Mouse (Mus musculus) embryonic facial prominence, embryonic 12.5 days (tissue): ENCODE measurements around the gene Sept4. TPM values are rescaled to one million over a fixed set of nuclear protein-coding genes. Genes with fewer than 3 reads are reported as not detected.

Experiments used
- ATAC-seq: fragments of 200-750 bp; cut with Nextera tagmentation; 2 replicates; pipeline ENCODE4 v1.8.0; 2017; ENCODE audit not compliant: insufficient number of reproducible peaks, insufficient read depth, low FRiP score, low TSS enrichment
- H3K27ac ChIP-seq: fragments of 300-500 bp; sonication (generic); 2 replicates; pipeline ENCODE4 v1.5.1; 2016; ENCODE audit warnings: mild to moderate bottlenecking
- H3K27me3 ChIP-seq: fragments of 300-500 bp; sonication (generic); 2 replicates; pipeline ENCODE4 v1.6.1; 2016; ENCODE audit warnings: mild to moderate bottlenecking, moderate library complexity
- H3K36me3 ChIP-seq: fragments of 300-500 bp; sonication (generic); 2 replicates; pipeline ENCODE4 v1.6.1; 2016; ENCODE audit warnings: mild to moderate bottlenecking
- H3K4me1 ChIP-seq: fragments of 300-500 bp; sonication (generic); 2 replicates; pipeline ENCODE4 v1.6.1; 2016
- H3K4me2 ChIP-seq: fragments of 300-500 bp; sonication (generic); replicated peaks from 2 replicates; pipeline ENCODE4 v1.6.1; 2016; ENCODE audit warnings: mild to moderate bottlenecking, moderate library complexity
- H3K4me3 ChIP-seq: fragments of 300-500 bp; sonication (generic); 2 replicates; pipeline ENCODE4 v1.5.1; 2016; ENCODE audit warnings: mild to moderate bottlenecking
- H3K9ac ChIP-seq: fragments of 300-500 bp; sonication (generic); 2 replicates; pipeline ENCODE4 v1.6.1; 2016; ENCODE audit warnings: mild to moderate bottlenecking, moderate library complexity
- H3K9me3 ChIP-seq: fragments of 300-500 bp; sonication (generic); 2 replicates; pipeline ENCODE4 v1.6.1; 2016; ENCODE audit warnings: mild to moderate bottlenecking, moderate library complexity
- WGBS: fragments of 180-500 bp; shearing (Covaris S2); methylation state at CpG from one replicate; pipeline ENCODE4 v1.1.7; 2016; 5-methylcytosine and 5-hydroxymethylcytosine counted together
- polyA plus RNA-seq: library from polyadenylated mRNA; unstranded; fragments of >200 nt; fragmentation: Nextera tagmentation; extraction: Ambion mirVana; gene quantifications from 2 replicates; pipeline ENCODE4 v1.2.1, GENCODE M21; 2016

Gene Sept4
- 13.3 TPM in 2 replicates for polyA plus RNA-seq

DNA sequence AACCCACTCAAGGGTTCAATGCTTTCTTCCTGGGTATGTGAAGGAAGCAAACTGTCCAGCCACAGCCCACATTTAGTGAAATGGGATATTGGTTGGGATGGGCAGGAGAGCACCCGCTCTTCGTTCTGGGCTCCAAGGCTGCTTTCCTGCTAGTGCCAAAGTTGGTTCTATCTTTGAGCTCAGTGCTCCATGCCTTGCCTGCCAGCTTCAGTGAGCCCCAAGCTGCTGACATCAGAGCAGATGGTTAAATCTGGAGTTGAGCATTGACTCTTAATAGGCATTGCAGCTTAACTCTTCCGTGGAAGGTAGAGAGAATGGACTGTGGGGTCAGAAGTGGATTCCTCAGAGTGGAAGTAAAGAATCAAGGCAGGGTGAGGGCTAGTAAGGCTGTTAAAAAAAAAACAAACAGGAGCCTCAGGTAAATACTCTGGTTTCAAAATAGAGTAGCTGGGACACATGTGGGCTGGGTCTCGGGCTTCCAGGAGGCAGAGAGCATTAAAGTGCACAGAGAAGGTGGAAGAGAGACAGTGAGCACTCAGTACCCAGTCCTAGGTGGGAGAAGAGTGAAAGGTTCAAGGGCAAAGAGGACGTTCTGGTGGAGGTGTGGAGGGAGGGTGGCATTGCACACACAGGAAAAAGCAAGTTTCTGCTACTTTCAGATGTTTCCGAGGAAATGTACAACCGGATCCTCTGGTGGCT, at the start of gene Sept4:
Sept4 (plus strand) TSS at position 649 of the 699 bp plus-strand sequence.
- H3K36me3 ChIP-seq: no peaks in the 10 kb centered on the region
- no peaks in the 10 kb centered on the region for H3K9me3 ChIP-seq
- no peak within 1 kb of the TSS for H3K27ac ChIP-seq
- WGBS: 80% methylated on average over 7 of the region's 7 CpGs
- H3K4me3 ChIP-seq: no peak within 1 kb of the TSS
- H3K4me2 ChIP-seq: no peak within 1 kb of the TSS
- no peak within 1 kb of the TSS for H3K9ac ChIP-seq
- no peaks in the 10 kb centered on the region for H3K27me3 ChIP-seq
- no peaks in the 10 kb centered on the region for H3K4me1 ChIP-seq
- ATAC-seq: no peak

DNA sequence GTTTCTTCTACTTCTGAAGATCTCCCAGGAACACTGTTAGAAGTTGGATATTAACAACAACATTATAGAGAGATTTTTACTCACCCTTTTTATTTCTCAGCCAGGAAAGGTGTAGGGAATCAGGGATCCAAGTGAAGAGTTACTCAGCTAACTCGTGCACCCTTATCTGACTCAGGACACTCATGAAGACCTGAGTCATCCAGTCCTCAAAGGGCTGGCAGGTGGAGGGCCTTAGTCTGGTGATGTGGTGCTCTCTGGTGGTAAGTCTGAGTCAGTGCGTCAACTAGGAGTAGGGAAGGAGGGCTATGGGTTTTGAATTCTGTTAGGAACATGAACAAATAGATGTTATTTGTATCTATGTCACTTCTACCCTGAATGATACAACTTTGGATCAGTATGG, 49.4 kb upstream of the Sept4 start:
- no peak overlapping the region for H3K9ac ChIP-seq
- no peaks in the 10 kb centered on the region for H3K4me1 ChIP-seq
- H3K27ac ChIP-seq: no peak overlapping the region
- no peaks in the 10 kb centered on the region for H3K36me3 ChIP-seq
- ATAC-seq: no peak
- H3K27me3 ChIP-seq: no peaks in the 10 kb centered on the region
- no peaks in the 10 kb centered on the region for H3K9me3 ChIP-seq
- WGBS: 11% methylated on average over 2 of the region's 2 CpGs
- H3K4me2 ChIP-seq: no peak overlapping the region
- H3K4me3 ChIP-seq: no peak overlapping the region

DNA sequence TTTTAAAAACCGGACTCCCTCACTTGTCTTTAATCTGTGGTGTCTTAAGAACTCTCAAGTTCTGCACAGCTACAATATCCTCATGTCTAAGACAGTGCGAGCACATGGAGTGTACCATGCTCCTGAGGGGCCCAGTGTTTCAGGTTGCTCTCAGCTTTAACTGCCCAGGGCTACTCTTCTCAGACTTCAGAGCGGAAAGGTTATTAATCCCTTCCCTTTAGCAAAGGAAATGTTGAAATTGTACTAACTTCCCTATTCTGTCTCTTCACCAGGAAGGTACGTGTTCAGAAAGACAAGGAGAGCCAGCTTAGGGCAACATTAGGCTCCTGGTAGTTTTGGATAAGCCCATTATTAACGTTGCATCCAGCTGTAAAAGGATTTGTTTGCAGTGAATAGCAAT, 45.2 kb upstream of the Sept4 start:
- Histone ChIP-seq H3K9me3 (no peaks in the 10 kb centered on the region), H3K27me3 (no peaks in the 10 kb centered on the region), H3K4me2 (no peak overlapping the region), H3K4me3 (no peak overlapping the region), H3K9ac (no peak overlapping the region), H3K27ac (no peak overlapping the region), H3K36me3 (no peaks in the 10 kb centered on the region), H3K4me1 (no peaks in the 10 kb centered on the region)
- no peak for ATAC-seq
- 62% methylated on average over 5 of the region's 5 CpGs for WGBS

DNA sequence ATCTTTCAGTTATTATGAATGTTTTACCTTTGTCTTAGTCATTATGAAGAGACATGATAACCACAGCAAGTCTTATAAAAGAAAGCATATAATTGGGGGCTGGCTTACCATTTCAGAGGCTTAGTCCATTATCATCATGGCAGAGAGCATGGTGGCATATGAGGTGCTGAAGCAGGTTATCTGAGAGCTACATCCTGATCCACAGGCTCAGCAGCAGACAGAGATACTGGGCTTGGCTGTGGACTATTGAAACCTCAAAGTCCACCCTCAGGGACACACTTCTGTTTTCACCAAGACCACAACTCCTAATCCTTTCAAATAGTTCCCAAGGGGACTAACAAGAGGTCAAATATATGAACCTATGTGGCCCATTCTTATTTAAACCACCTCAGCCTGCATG, 44.7 kb upstream of the Sept4 start:
- Histone ChIP-seq H3K9me3 (no peaks in the 10 kb centered on the region), H3K27ac (no peak overlapping the region), H3K9ac (no peak overlapping the region), H3K4me3 (no peak overlapping the region), H3K4me1 (no peaks in the 10 kb centered on the region), H3K36me3 (no peaks in the 10 kb centered on the region), H3K4me2 (no peak overlapping the region), H3K27me3 (no peaks in the 10 kb centered on the region)
- no peak for ATAC-seq

DNA sequence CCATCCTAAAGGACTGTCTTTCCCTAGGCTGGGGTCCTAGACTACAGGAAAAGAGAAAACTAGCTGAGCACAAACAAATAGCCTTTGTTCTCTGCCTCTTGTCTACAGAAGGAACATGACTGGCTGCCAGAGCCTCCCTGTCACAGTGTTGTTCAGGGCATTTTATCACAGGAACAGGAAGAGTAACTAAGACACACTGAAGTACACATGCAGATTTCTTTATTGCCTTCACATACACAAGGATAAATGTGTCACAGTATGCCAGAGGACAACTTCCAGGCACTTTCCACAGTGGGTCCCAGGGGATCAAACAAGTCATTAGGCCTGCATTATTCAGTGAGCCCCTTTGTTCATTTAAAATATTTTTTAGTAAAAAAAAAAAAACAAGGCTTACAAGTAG, 43.9 kb upstream of the Sept4 start:
- Histone ChIP-seq H3K9ac (no peak overlapping the region), H3K9me3 (no peaks in the 10 kb centered on the region), H3K4me1 (no peaks in the 10 kb centered on the region), H3K27me3 (no peaks in the 10 kb centered on the region), H3K27ac (no peak overlapping the region), H3K4me3 (no peak overlapping the region), H3K4me2 (no peak overlapping the region), H3K36me3 (no peaks in the 10 kb centered on the region)
- ATAC-seq: no peak

DNA sequence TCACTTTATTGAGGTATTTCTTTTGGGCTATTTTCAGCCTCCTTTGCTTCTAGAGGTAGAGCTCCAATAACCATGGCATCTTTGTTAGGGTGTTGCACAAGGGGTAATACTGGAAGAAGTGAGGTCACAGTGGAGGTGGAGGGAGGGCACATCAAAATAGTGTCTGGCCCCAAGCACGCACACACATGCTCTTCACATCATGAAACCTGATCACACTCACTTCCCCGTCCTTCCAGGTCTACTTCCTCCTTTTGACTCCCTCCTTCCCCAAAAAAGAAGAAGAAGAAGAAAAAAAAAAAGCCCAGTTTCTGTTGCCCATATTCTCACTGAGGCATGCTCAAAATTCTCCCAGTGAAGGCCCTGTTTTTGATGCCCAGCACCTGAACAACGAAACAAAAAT, 41.3 kb upstream of the Sept4 start:
- H3K27ac ChIP-seq: no peak overlapping the region
- no peak overlapping the region for H3K9ac ChIP-seq
- no peaks in the 10 kb centered on the region for H3K4me1 ChIP-seq
- H3K36me3 ChIP-seq: no peaks in the 10 kb centered on the region
- no peak overlapping the region for H3K4me3 ChIP-seq
- no peak for ATAC-seq
- WGBS: 56% methylated on average over 3 of the region's 3 CpGs
- no peaks in the 10 kb centered on the region for H3K27me3 ChIP-seq
- H3K9me3 ChIP-seq: no peaks in the 10 kb centered on the region
- H3K4me2 ChIP-seq: no peak overlapping the region

DNA sequence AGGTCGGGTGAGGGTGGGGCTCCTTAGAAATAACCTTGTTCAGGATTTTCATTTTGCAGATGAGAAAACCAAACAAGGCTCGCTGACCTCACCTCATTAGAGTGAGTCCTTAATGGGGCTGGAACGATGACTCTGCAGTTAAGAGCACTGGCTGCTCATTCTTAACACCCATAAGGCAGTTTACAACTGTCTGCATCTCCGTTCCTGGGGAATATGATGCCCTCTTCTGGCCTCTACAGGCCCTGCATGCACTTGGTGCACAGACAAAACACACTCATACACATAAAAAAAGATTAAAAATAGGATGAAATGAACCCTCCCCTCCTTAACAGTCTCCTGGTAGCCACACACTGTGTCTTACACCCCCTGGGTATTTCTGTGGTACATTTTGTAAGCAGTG, 40.7 kb upstream of the Sept4 start:
- Histone ChIP-seq H3K4me1 (no peaks in the 10 kb centered on the region), H3K9ac (no peak overlapping the region), H3K27ac (no peak overlapping the region), H3K9me3 (no peaks in the 10 kb centered on the region), H3K4me3 (no peak overlapping the region), H3K4me2 (no peak overlapping the region), H3K27me3 (no peaks in the 10 kb centered on the region), H3K36me3 (no peaks in the 10 kb centered on the region)
- no peak for ATAC-seq
- WGBS: 54% methylated on average over 4 of the region's 4 CpGs

DNA sequence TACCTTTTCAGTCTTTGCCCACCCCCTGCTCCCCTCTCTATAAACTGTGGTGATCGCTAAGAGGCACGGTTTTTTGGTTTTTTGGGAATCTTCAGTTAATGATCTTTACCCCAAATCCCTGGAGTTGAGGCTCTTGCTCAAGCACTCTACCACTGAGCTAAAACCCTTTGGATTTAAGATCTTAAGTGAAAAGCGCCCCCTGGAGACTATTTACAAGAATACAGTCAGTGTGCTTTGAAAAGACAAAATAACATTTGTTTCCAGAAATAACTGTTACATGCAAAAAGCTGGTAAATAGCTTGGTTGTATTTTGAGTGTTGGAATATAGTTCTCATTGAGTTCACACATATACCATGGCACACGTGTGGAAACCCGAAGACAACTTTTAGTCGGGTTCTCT, 37.0 kb upstream of the Sept4 start:
- no peak for ATAC-seq
- Histone ChIP-seq H3K27ac (no peak overlapping the region), H3K4me2 (no peak overlapping the region), H3K27me3 (no peaks in the 10 kb centered on the region), H3K9ac (no peak overlapping the region), H3K36me3 (no peaks in the 10 kb centered on the region), H3K4me3 (no peak overlapping the region), H3K4me1 (no peaks in the 10 kb centered on the region), H3K9me3 (no peaks in the 10 kb centered on the region)
- WGBS: 52% methylated on average over 6 of the region's 6 CpGs

DNA sequence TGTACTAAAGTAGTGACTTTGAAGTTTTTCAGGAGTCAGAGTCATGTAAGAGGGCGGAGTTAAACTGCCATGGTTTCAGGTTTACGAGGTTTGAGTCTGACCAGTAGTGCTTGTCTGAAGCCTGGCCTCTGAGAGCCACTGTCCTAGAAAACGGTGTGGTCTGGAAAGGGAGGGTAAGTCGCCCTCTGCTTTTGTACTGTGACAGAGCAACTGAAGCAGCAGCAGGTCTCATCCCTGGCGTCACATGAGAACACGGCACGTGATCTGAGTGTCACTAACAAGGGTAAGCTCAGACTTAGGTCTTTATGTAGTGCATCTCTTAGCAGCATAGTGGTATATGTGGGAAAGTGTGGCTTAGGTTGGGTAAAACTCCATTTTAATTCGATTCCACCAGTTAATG, 26.4 kb upstream of the Sept4 start:
- no peaks in the 10 kb centered on the region for H3K36me3 ChIP-seq
- no peaks in the 10 kb centered on the region for H3K9me3 ChIP-seq
- no peak for ATAC-seq
- 40% methylated on average over 8 of the region's 8 CpGs for WGBS
- H3K27ac ChIP-seq: no peak overlapping the region
- H3K27me3 ChIP-seq: no peaks in the 10 kb centered on the region
- H3K4me3 ChIP-seq: no peak overlapping the region
- no peak overlapping the region for H3K9ac ChIP-seq
- H3K4me2 ChIP-seq: no peak overlapping the region
- H3K4me1 ChIP-seq: no peaks in the 10 kb centered on the region

DNA sequence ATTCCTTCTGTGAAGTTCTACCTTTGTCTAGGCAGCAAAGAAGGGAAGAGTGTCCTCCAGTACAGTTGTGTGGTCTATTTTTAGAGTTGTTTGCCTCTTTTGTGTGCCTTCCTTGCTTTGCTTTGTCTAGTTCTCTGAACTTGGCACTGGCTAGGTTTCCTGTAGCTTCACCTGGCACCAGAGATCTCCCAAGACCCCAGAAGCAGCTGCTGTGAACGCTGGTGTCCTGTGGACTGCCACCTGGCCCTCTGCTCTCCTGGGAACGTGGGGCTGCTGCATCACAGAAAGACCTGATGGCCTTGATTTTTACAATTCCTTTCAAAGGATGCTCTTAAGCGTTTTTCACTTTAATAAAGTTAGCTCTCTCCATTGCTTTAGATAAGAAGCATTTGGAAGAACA, 25.8 kb upstream of the Sept4 start:
- Histone ChIP-seq H3K27me3 (no peaks in the 10 kb centered on the region), H3K36me3 (no peaks in the 10 kb centered on the region), H3K4me1 (no peaks in the 10 kb centered on the region), H3K9me3 (no peaks in the 10 kb centered on the region), H3K4me2 (no peak overlapping the region), H3K4me3 (no peak overlapping the region), H3K9ac (no peak overlapping the region), H3K27ac (no peak overlapping the region)
- ATAC-seq: no peak
- 60% methylated on average over 3 of the region's 3 CpGs for WGBS

DNA sequence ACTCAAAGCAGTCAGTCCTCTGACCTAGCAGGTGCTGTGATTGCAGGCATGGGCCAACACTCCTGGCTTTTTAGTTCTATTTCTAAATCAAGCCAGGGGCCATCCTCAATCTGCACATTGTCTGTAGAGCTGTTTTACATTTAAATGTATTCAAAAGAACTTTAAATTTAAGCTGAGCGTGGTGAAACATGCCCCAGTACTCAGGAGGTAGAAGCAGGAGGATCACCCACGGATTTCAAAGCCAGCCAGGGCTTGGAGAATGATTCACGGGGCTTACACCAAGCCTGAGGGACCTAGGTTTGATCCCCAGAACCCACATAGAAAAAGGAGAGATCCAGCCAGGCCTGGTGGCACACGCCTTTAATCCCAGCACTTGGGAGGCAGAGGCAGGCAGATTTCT, 15.4 kb upstream of the Sept4 start:
- H3K4me1 ChIP-seq: peaks cover 10% of the 10 kb centered on the region; the same call in 1 of the 2 replicates
- no peaks in the 10 kb centered on the region for H3K9me3 ChIP-seq
- WGBS: 77% methylated on average over 4 of the region's 4 CpGs
- H3K27ac ChIP-seq: no peak overlapping the region
- H3K9ac ChIP-seq: no peak overlapping the region
- no peak overlapping the region for H3K4me3 ChIP-seq
- no peak for ATAC-seq
- no peaks in the 10 kb centered on the region for H3K27me3 ChIP-seq
- no peaks in the 10 kb centered on the region for H3K36me3 ChIP-seq
- no peak overlapping the region for H3K4me2 ChIP-seq

DNA sequence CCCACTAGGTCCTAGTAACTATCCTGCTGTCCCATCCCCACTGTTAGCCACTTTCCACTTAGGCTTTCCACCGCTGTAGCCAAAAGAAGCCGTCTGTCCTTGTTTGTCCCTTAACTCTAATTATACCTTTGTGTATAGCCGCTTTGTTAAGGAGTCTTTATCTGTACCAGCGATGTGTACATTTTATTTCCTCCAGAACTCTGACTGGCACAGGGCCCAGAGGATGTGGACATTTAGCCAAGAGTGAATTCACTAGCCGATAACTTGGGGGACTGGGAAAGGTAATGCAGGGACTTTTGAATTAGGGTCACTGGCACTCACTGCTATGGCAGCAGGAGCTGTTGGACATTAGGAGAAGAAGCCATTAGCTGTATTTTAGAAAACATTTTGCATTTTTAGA, 14.3 kb upstream of the Sept4 start:
- Histone ChIP-seq H3K27me3 (no peaks in the 10 kb centered on the region), H3K9me3 (no peaks in the 10 kb centered on the region), H3K27ac (0 out of 2 replicates have a peak overlapping the region, but pooled peaks have one; percentile 11), H3K4me3 (no peak overlapping the region), H3K4me1 (peaks cover 10% of the 10 kb centered on the region; the same call in 1 of the 2 replicates), H3K36me3 (no peaks in the 10 kb centered on the region), H3K4me2 (no peak overlapping the region), H3K9ac (no peak overlapping the region)
- ATAC-seq: no peak
- 66% methylated on average over 5 of the region's 5 CpGs for WGBS
